Mouse (Mus musculus) MEL (cell line): Measurements from ENCODE around the gene Ppib. TPM values are rescaled to one million over a fixed set of nuclear protein-coding genes. Genes with fewer than 3 reads are reported as not detected.

ENCODE experiments used
- DNase-seq: peaks from one replicate; pipeline ENCODE4 v3.0.0; 2011; ENCODE audit warnings: low read depth, low spot score
- H3K27ac ChIP-seq: 2 replicates; pipeline ENCODE4 v1.5.1; 2012; ENCODE audit warnings: low read depth, mild to moderate bottlenecking, control low read depth, low read length, moderate library complexity; ENCODE audit not compliant: control insufficient read depth
- H3K27me3 ChIP-seq, 2 experiments: fragments of 150-350 bp in 1 of 2; sonication (generic) in 1 of 2; 2 replicates each; pipeline ENCODE4 v1.6.1; 2012; ENCODE audit warnings: low read length in 2 of 2, mild to moderate bottlenecking in 2 of 2, improper control_type of control experiment in 1 of 2, moderate library complexity in 1 of 2; ENCODE audit not compliant: insufficient read depth in 2 of 2, control insufficient read depth in 1 of 2
- H3K36me3 ChIP-seq, 2 experiments: 2 replicates each; pipeline ENCODE4 v1.6.1; 2012 to 2014; ENCODE audit warnings: low read length in 2 of 2, improper control_type of control experiment in 1 of 2, inconsistent platforms in 1 of 2, mild to moderate bottlenecking in 1 of 2; ENCODE audit not compliant: insufficient read depth in 2 of 2, control insufficient read depth in 1 of 2
- H3K4me1 ChIP-seq, 2 experiments: fragments of 150-350 bp in 1 of 2; sonication (generic) in 1 of 2; 2 replicates each; pipeline ENCODE4 v1.6.1; 2012; ENCODE audit warnings: low read length in 2 of 2, improper control_type of control experiment in 1 of 2, mild to moderate bottlenecking in 1 of 2; ENCODE audit not compliant: insufficient read depth in 2 of 2, control insufficient read depth in 1 of 2
- H3K4me3 ChIP-seq, 2 experiments: fragments of 150-350 bp in 1 of 2; sonication (generic) in 1 of 2; 2 replicates each; pipeline ENCODE4 v1.5.1; 2012; ENCODE audit warnings: low read depth in 2 of 2, low read length in 2 of 2, mild to moderate bottlenecking in 2 of 2, moderate library complexity in 2 of 2, control low read depth in 1 of 2, improper control_type of control experiment in 1 of 2; ENCODE audit not compliant: control insufficient read depth in 1 of 2, insufficient read depth in 1 of 2
- H3K79me2 ChIP-seq: 2 replicates; pipeline ENCODE4 v1.6.1; 2012; ENCODE audit warnings: mild to moderate bottlenecking, low read length, moderate library complexity; ENCODE audit not compliant: control insufficient read depth, poor library complexity, insufficient read depth
- H3K9ac ChIP-seq: 2 replicates; pipeline ENCODE4 v1.6.1; 2012; ENCODE audit warnings: low read depth, mild to moderate bottlenecking, control low read depth, low read length, moderate library complexity; ENCODE audit not compliant: control insufficient read depth, poor library complexity, severe bottlenecking
- H3K9me3 ChIP-seq: fragments of 150-350 bp; sonication (generic); replicated peaks from 2 replicates; pipeline ENCODE4 v1.6.1; 2012; ENCODE audit warnings: mild to moderate bottlenecking, low read length, improper control_type of control experiment, moderate library complexity; ENCODE audit not compliant: insufficient read depth
- BHLHE40 ChIP-seq: IDR thresholded peaks from 2 replicates; pipeline ENCODE4 v1.6.1; 2012; ENCODE audit warnings: low read depth, mild to moderate bottlenecking, inconsistent platforms, low read length, improper control_type of control experiment, borderline replicate concordance
- CHD1 ChIP-seq: IDR thresholded peaks from 2 replicates; pipeline ENCODE4 v1.6.1; 2012; ENCODE audit warnings: low read depth, mild to moderate bottlenecking, inconsistent platforms, low read length, improper control_type of control experiment
- CHD2 ChIP-seq: IDR thresholded peaks from 2 replicates; pipeline ENCODE4 v1.6.1; 2011; ENCODE audit warnings: low read length, improper control_type of control experiment
- EP300 ChIP-seq, 2 experiments: IDR thresholded peaks; 2 replicates each; pipeline ENCODE4 v1.6.1; 2011; ENCODE audit warnings: improper control_type of control experiment in 2 of 2, low read length in 2 of 2, low read depth in 1 of 2, mild to moderate bottlenecking in 1 of 2
- GABPA ChIP-seq: IDR thresholded peaks from 2 replicates; pipeline ENCODE4 v1.6.1; 2012; ENCODE audit warnings: low read depth, mild to moderate bottlenecking, inconsistent platforms, low read length, improper control_type of control experiment, moderate library complexity
- MAFK ChIP-seq: IDR thresholded peaks from 2 replicates; pipeline ENCODE4 v1.6.1; 2011; ENCODE audit warnings: low read depth, mild to moderate bottlenecking, low read length, improper control_type of control experiment, borderline replicate concordance
- MAZ ChIP-seq: IDR thresholded peaks from 2 replicates; pipeline ENCODE4 v1.6.1; 2012; ENCODE audit warnings: low read depth, mild to moderate bottlenecking, inconsistent platforms, low read length, improper control_type of control experiment
- MYB ChIP-seq: IDR thresholded peaks from 2 replicates; pipeline ENCODE4 v1.6.1; 2011; ENCODE audit warnings: mild to moderate bottlenecking, low read depth, low read length, improper control_type of control experiment
- NELFE ChIP-seq: IDR thresholded peaks from 2 replicates; pipeline ENCODE4 v1.6.1; 2011; ENCODE audit warnings: low read depth, low read length, improper control_type of control experiment
- NRF1 ChIP-seq: IDR thresholded peaks from 2 replicates; pipeline ENCODE4 v1.6.1; 2014; ENCODE audit warnings: low read depth, mild to moderate bottlenecking, inconsistent platforms, low read length, improper control_type of control experiment, moderate library complexity; ENCODE audit not compliant: poor library complexity, insufficient read depth, severe bottlenecking
- POLR2A ChIP-seq, 2 experiments: IDR thresholded peaks; 2 replicates each; pipeline ENCODE4 v1.6.1; 2011 to 2012; ENCODE audit warnings: low read length in 2 of 2, mild to moderate bottlenecking in 2 of 2, control low read depth in 1 of 2, improper control_type of control experiment in 1 of 2, low read depth in 1 of 2, moderate library complexity in 1 of 2; ENCODE audit not compliant: control insufficient read depth in 1 of 2, insufficient read depth in 1 of 2, poor library complexity in 1 of 2
- POLR2AphosphoS2 ChIP-seq: IDR thresholded peaks from 2 replicates; pipeline ENCODE4 v1.6.1; 2011; ENCODE audit warnings: low read length, improper control_type of control experiment
- RCOR1 ChIP-seq: IDR thresholded peaks from 2 replicates; pipeline ENCODE4 v1.6.1; 2012; ENCODE audit warnings: low read depth, mild to moderate bottlenecking, inconsistent platforms, low read length, improper control_type of control experiment
- SIN3A ChIP-seq: IDR thresholded peaks from 2 replicates; pipeline ENCODE4 v1.6.1; 2012; ENCODE audit warnings: low read length, improper control_type of control experiment, inconsistent platforms
- TAL1 ChIP-seq: IDR thresholded peaks from 2 replicates; pipeline ENCODE4 v1.6.1; 2012; ENCODE audit warnings: mild to moderate bottlenecking, inconsistent platforms, low read length, moderate library complexity, mixed read lengths
- UBTF ChIP-seq: IDR thresholded peaks from 2 replicates; pipeline ENCODE4 v1.6.1; 2012; ENCODE audit warnings: low read depth, mild to moderate bottlenecking, inconsistent platforms, low read length, improper control_type of control experiment, moderate library complexity, borderline replicate concordance; ENCODE audit not compliant: insufficient read depth
- ZKSCAN1 ChIP-seq: IDR thresholded peaks from 2 replicates; pipeline ENCODE4 v1.6.1; 2012; ENCODE audit warnings: low read depth, mild to moderate bottlenecking, inconsistent platforms, low read length, improper control_type of control experiment, moderate library complexity
- polyA plus RNA-seq, 2 experiments: library from polyadenylated mRNA; stranded (reverse) in 1 of 2; unstranded in 1 of 2; fragments of >175 nt in 1 of 2; fragments of >200 nt in 1 of 2; gene quantifications; 2 replicates each; pipeline versions ENCODE4 v1.2.1 to v1.2.4; 2012; ENCODE audit warnings: low replicate concordance in 2 of 2, low read depth in 1 of 2; ENCODE audit not compliant: insufficient read length in 2 of 2, insufficient read depth in 1 of 2, missing spikeins in 1 of 2
- total RNA-seq: library from RNA; depleted of rRNA; stranded (reverse); fragments of 300-350 nt; gene quantifications from 2 replicates; pipeline ENCODE4 v1.2.3, GENCODE M21; 2012

Gene Ppib
- total and polyA plus RNA-seq, 3 experiments: 291 to 413 TPM; not detected in 1

- Histone ChIP-seq H3K9me3 (no peaks in the 10 kb centered on the region), H3K4me1 (no peaks in the 10 kb centered on the region), H3K27ac (no peak overlapping the region), H3K9ac (no peak overlapping the region), H3K27me3 (no peaks in the 10 kb centered on the region), H3K4me3 (no peak overlapping the region), H3K36me3 (peaks cover 0 to 4% of the 10 kb centered on the region in 2 experiments; a peak in 1 of 4 replicates), H3K79me2 (no peaks in the 10 kb centered on the region)
- TF ChIP-seq MYB (no peak), BHLHE40 (no peak), EP300 (IDR thresholded peaks at IDR 0.05; ENCODE audit: low read depth in 1 of 2, low read length in 2 of 2) (no peak), CHD1 (no peak), ZKSCAN1 (no peak), MAZ (no peak), GABPA (no peak), RCOR1 (no peak), CHD2 (no peak), NELFE (no peak), POLR2AphosphoS2 (no peak), MAFK (no peak), UBTF (no peak), NRF1 (no peak)
- DNase-seq: no peak
These were observed 19.2 kb upstream of the Ppib start for GRCm38 (mm10) chr9:66040801-66041200.

DNA sequence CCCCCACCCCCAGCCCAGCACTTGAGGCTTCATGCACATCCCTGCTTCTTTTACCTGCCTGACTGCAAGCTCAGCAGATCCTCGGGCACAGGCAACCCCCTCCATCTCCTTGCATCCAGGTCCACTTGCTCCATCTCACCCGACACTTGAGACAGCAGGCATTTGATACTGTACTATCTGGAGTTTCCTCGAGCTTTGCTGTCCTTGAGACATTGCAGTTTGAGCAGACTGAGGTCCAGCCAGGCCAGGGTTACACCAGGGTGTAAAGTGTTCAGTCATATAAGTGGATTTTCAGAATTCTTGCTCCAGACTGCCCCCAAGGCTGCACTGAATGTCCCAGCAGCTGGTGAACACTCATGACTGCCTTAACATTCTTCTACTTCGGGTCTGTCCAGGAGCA is 17.7 kb upstream of the Ppib start:
- no peak for DNase-seq

More for the DNA sequence above, 17.7 kb upstream of the Ppib start:
- no peak for TF ChIP-seq CHD2
- no peak for TF ChIP-seq TAL1
- no peak for TF ChIP-seq POLR2A (IDR thresholded peaks at IDR 0.05; ENCODE audit: control insufficient read depth in 1 of 2, insufficient read depth in 1 of 2, low read depth in 1 of 2, low read length in 2 of 2, poor library complexity in 1 of 2)
- no peak for TF ChIP-seq SIN3A
- H3K9me3 ChIP-seq: no peaks in the 10 kb centered on the region
- no peak overlapping the region for H3K4me3 ChIP-seq
- no peak overlapping the region for H3K9ac ChIP-seq
- no peaks in the 10 kb centered on the region for H3K27me3 ChIP-seq
- no peak overlapping the region for H3K27ac ChIP-seq
- H3K36me3 ChIP-seq: peaks cover 0 to 2% of the 10 kb centered on the region in 2 experiments; a peak in 1 of 4 replicates
- H3K79me2 ChIP-seq: no peaks in the 10 kb centered on the region
- no peaks in the 10 kb centered on the region for H3K4me1 ChIP-seq
